Mouse (Mus musculus): Measurements from ENCODE around the gene Rcc1.

DNA sequence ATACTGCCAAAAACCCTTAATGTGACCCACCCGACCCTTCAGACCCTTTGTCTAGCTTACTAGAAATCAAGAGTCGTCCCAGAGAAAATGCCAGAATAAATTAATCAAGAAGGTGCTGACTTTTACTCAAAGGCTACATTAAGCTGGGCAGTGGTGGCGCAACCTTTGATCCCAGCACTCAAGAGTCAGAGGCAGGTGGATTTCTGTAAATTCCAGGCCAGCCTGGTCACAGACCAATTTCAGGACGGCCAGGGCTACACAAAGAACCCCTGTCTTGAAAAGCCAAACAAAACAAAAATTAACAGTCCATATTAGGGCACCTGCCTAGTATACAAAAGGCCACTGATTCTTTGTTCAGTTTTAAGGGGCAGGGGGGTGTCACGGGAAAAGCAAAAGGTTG lies 26.9 kb downstream of the Rcc1 start:
- TF ChIP-seq POLR2A (IDR thresholded peaks at IDR 0.05; ENCODE audit: control insufficient read depth, extremely low read depth, insufficient read depth, low read length, poor library complexity) (no peak), CTCF (IDR thresholded peaks at IDR 0.05; ENCODE audit: borderline replicate concordance, control insufficient read depth, extremely low read depth, insufficient read depth, low read length, poor library complexity) (no peak)
